ENCODE assay signal across 8 mouse cellular contexts in the genomic region with DNA sequence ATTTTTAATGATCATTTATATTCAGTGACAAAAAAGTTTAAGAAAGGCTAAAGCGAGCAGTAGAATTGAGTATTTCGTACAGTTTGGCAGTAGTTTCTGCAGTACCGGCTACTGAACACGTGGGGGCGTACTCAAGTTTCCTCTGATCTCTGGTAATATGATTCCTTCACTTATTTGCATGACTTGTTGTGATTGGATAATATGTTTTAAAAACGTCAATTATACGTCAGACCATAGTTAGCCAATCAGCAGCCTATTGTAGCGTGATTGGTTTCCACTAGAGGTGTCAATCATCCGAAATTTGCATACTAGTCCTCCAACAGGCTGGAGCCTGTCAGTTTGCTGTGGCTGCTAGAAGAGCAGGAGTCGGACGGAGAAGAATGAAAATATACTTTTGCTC.
DNase-seq lines count a peak whose midpoint lies in the region; ATAC-seq and TF ChIP-seq lines count a peak whose summit lies in the region.

No protein-coding gene starts in this region.

- no peak overlapping the region for H3K27ac ChIP-seq in hindbrain, postnatal 0 days
- H3K27ac ChIP-seq in liver, embryonic 12.5 days, result no peak overlapping the region

- 1% methylated on average over 11 of the region's 11 CpGs for WGBS in hindbrain, postnatal 0 days
- WGBS in liver, embryonic 12.5 days (ENCODE audit: insufficient replicate concordance), result 0% methylated on average over 11 of the region's 11 CpGs

- no peaks in the 10 kb centered on the region for H3K36me3 ChIP-seq in hindbrain, postnatal 0 days (ENCODE audit: insufficient read depth, low read length)
- no peaks in the 10 kb centered on the region for H3K36me3 ChIP-seq in liver, embryonic 12.5 days

- H3K9me3 ChIP-seq in hindbrain, postnatal 0 days (ENCODE audit: low read length), result no peaks in the 10 kb centered on the region
- no peaks in the 10 kb centered on the region for H3K9me3 ChIP-seq in liver, embryonic 12.5 days (replicated peaks)

- H3K9ac ChIP-seq in hindbrain, postnatal 0 days (replicated peaks; ENCODE audit: low read length), result no peak overlapping the region
- H3K9ac ChIP-seq in liver, embryonic 12.5 days, result no peak overlapping the region

- TF ChIP-seq CTCF in hindbrain, postnatal 0 days (IDR thresholded peaks at IDR 0.05; ENCODE audit: low read depth), result peak; percentile 53

- peaks cover 31% of the 10 kb centered on the region for H3K27me3 ChIP-seq in hindbrain, postnatal 0 days (ENCODE audit: insufficient read depth, low read length)
- H3K27me3 ChIP-seq in liver, embryonic 12.5 days (replicated peaks), result peaks cover 43% of the 10 kb centered on the region

- ATAC-seq in common myeloid progenitor, adult 5-6 weeks (replicated peaks; ENCODE audit: low read depth, poor library complexity, severe bottlenecking), result peak; percentile 68
- ATAC-seq in hindbrain, postnatal 0 days, result peak; percentile 81
- ATAC-seq in liver, embryonic 12.5 days, result peak; percentile 75
- ATAC-seq in monocyte, adult 5-6 weeks (replicated peaks; ENCODE audit: insufficient number of reproducible peaks, low FRiP score, low TSS enrichment, poor library complexity, severe bottlenecking), result peak; percentile 37; the same call in 1 of the 2 replicates

- H3K4me3 ChIP-seq in hindbrain, postnatal 0 days (ENCODE audit: low read length), result no peak overlapping the region
- H3K4me3 ChIP-seq in liver, embryonic 12.5 days, result no peak overlapping the region; the same call in 1 of the 2 replicates

- H3K4me2 ChIP-seq in hindbrain, postnatal 0 days (ENCODE audit: low read depth, low read length), result peak overlapping the region; percentile 36
- peak overlapping the region; percentile 92 for H3K4me2 ChIP-seq in liver, embryonic 12.5 days

- peak; percentile 44 to 47 for DNase-seq in cerebellum, postnatal 14 days
- no peak for DNase-seq in cerebellum, adult 11 months
- DNase-seq in gastrocnemius, postnatal 10 days, result peak; percentile 43
- peak; percentile 92 for DNase-seq in hindbrain, postnatal 0 days (ENCODE audit: low spot score)
- DNase-seq in cerebellum, adult 18-20 months, result no peak

- H3K4me1 ChIP-seq in hindbrain, postnatal 0 days (ENCODE audit: insufficient read depth, low read length), result peaks cover 4% of the 10 kb centered on the region; the same call in 1 of the 2 replicates
- H3K4me1 ChIP-seq in liver, embryonic 12.5 days, result peaks cover 56% of the 10 kb centered on the region

Comparison
In these comparisons a context has a peak if more than half of its experiments do, and no peak if none do; other contexts are left out.
1. DNase-seq: peak in cerebellum, postnatal 14 days (2 of 2), gastrocnemius, postnatal 10 days (single experiment) and hindbrain, postnatal 0 days (single experiment); none in cerebellum, adult 11 months (single experiment) and cerebellum, adult 18-20 months (0 of 2).
2. Peak in every context shown above with its lines, with median percentiles within 50 percentile points of each other: ATAC-seq.